Mouse (Mus musculus) frontal cortex, adult 2 months (tissue): ENCODE measurements around the gene Ppp1r26. TPM values are rescaled to one million over a fixed set of nuclear protein-coding genes. Genes with fewer than 3 reads are reported as not detected.
"Not testable (repeated sequence)": the region's sequence is repeated elsewhere in the genome, so short reads cannot be mapped to it uniquely, and the experiment has no call there.

ENCODE experiments used
- DNase-seq, 2 experiments: peaks; one replicate each; pipeline ENCODE4 v3.0.0; 2022; ENCODE audit warnings: low spot score in 1 of 2; ENCODE audit errors: extremely low spot score in 1 of 2
- polyA plus RNA-seq: library from polyadenylated mRNA; depleted of rRNA; stranded (reverse); fragments of >200 nt; gene quantifications from 2 replicates; pipeline ENCODE4 v1.2.3, GENCODE M21; 2012

The Ppp1r26 gene
- polyA plus RNA-seq, 1 experiment = 15.0 TPM

- DNase-seq = no peak
Measured at GRCm38 (mm10) chr2:28440842-28441241, 5.8 kb upstream of the Ppp1r26 start.

GRCm38 (mm10) chr2:28445082-28445481, 1.5 kb upstream of the Ppp1r26 start:
- DNase-seq = no peak

GRCm38 (mm10) chr2:28446181-28446514, 452 bp upstream of the Ppp1r26 start:
- DNase-seq = no peak

GRCm38 (mm10) chr2:28447315-28447670, 693 bp downstream of the Ppp1r26 start:
- DNase-seq = no peak

- DNase-seq = no peak
Measured at GRCm38 (mm10) chr2:28451663-28452062, 5.1 kb downstream of the Ppp1r26 start.

- no peak for DNase-seq
Measured at GRCm38 (mm10) chr2:28453539-28453938, 6.9 kb downstream of the Ppp1r26 start.

GRCm38 (mm10) chr2:28456616-28457015, 10.0 kb downstream of the Ppp1r26 start:
- no peak for DNase-seq

- DNase-seq = peak; percentile 49 to 90
Measured at GRCm38 (mm10) chr2:28463919-28464318, 17.3 kb downstream of the Ppp1r26 start.

- no peak for DNase-seq
Measured at GRCm38 (mm10) chr2:28464919-28465318, 18.3 kb downstream of the Ppp1r26 start.

- peak; percentile 41 to 78 for DNase-seq
Measured at GRCm38 (mm10) chr2:28465836-28466518, 19.4 kb downstream of the Ppp1r26 start, which contains the start of gene 1700007K13Rik. 1700007K13Rik (minus strand) TSS chr2:28466332.

- peak; percentile 46 to 89 for DNase-seq
Measured at GRCm38 (mm10) chr2:28467860-28468485, 21.4 kb downstream of the Ppp1r26 start, which contains the start of gene Mrps2. Mrps2 (plus strand) TSS chr2:28468066.

- no peak for DNase-seq
Measured at GRCm38 (mm10) chr2:28468486-28469225, 22.1 kb downstream of the Ppp1r26 start.

GRCm38 (mm10) chr2:28469461-28469860, 22.9 kb downstream of the Ppp1r26 start:
- DNase-seq = no peak

GRCm38 (mm10) chr2:28470591-28470990, 24.0 kb downstream of the Ppp1r26 start:
- DNase-seq = no peak

GRCm38 (mm10) chr2:28472011-28472410, 25.4 kb downstream of the Ppp1r26 start:
- not testable (repeated sequence) for DNase-seq

GRCm38 (mm10) chr2:28477993-28478392, 31.4 kb downstream of the Ppp1r26 start:
- not testable (repeated sequence) for DNase-seq

- DNase-seq = no peak
Measured at GRCm38 (mm10) chr2:28479208-28480204, 32.9 kb downstream of the Ppp1r26 start.

GRCm38 (mm10) chr2:28483861-28484260, 37.3 kb downstream of the Ppp1r26 start:
- DNase-seq = no peak

GRCm38 (mm10) chr2:28494521-28494920, 47.9 kb downstream of the Ppp1r26 start:
- no peak for DNase-seq

- peak in 1 of 2 experiments; percentile 38 for DNase-seq
Measured at GRCm38 (mm10) chr2:28495207-28495756, 48.7 kb downstream of the Ppp1r26 start.
